Mouse (Mus musculus) heart, embryonic 16.5 days (tissue): ENCODE measurements around the gene Pigp. TPM values are rescaled to one million over a fixed set of nuclear protein-coding genes. Genes with fewer than 3 reads are reported as not detected.
"Not testable (repeated sequence)": the region's sequence is repeated elsewhere in the genome, so short reads cannot be mapped to it uniquely, and the experiment has no call there.

Source experiments
- ATAC-seq: fragments of 200-750 bp; cut with Nextera tagmentation; replicated peaks from 2 replicates; pipeline ENCODE4 v1.8.0; 2017; ENCODE audit warnings: moderate number of reproducible peaks; ENCODE audit not compliant: insufficient read depth, low FRiP score; ENCODE audit errors: extremely low read depth
- H3K27ac ChIP-seq: fragments of 300-500 bp; sonication (generic); 2 replicates; pipeline ENCODE4 v1.5.1; 2014; ENCODE audit warnings: mild to moderate bottlenecking, low read length, control low read depth, moderate library complexity
- H3K27me3 ChIP-seq: fragments of 300-500 bp; sonication (generic); 2 replicates; pipeline ENCODE4 v1.6.1; 2014; ENCODE audit warnings: low read length, mixed read lengths; ENCODE audit not compliant: control insufficient read depth, insufficient read depth
- H3K36me3 ChIP-seq: fragments of 300-500 bp; sonication (generic); 2 replicates; pipeline ENCODE4 v1.6.1; 2014; ENCODE audit not compliant: control insufficient read depth, insufficient read depth
- H3K4me1 ChIP-seq: fragments of 300-500 bp; sonication (generic); 2 replicates; pipeline ENCODE4 v1.6.1; 2014; ENCODE audit warnings: low read length, mixed read lengths; ENCODE audit not compliant: control insufficient read depth, insufficient read depth
- H3K4me2 ChIP-seq: fragments of 300-500 bp; sonication (generic); 2 replicates; pipeline ENCODE4 v1.6.1; 2014; ENCODE audit warnings: low read depth, mild to moderate bottlenecking, control low read depth, low read length
- H3K4me3 ChIP-seq: fragments of 300-500 bp; sonication (generic); 2 replicates; pipeline ENCODE4 v1.5.1; 2014; ENCODE audit warnings: mild to moderate bottlenecking, control low read depth, low read length
- H3K9ac ChIP-seq: fragments of 300-500 bp; sonication (generic); 2 replicates; pipeline ENCODE4 v1.6.1; 2014; ENCODE audit warnings: low read length, control low read depth
- H3K9me3 ChIP-seq: fragments of 300-500 bp; sonication (generic); replicated peaks from 2 replicates; pipeline ENCODE4 v1.6.1; 2016; ENCODE audit warnings: low read length; ENCODE audit not compliant: control insufficient read depth
- WGBS: fragments of 180-500 bp; shearing (Covaris S2); extraction: QIAGEN DNeasy Blood & Tissue Kit; methylation state at CpG from one replicate; pipeline ENCODE4 v1.1.7; 2014; 5-methylcytosine and 5-hydroxymethylcytosine counted together
- polyA plus RNA-seq: library from polyadenylated mRNA; unstranded; fragments of >200 nt; fragmentation: Nextera tagmentation; extraction: Ambion mirVana; gene quantifications from 2 replicates; pipeline ENCODE4 v1.2.1, GENCODE M21; 2015

The Pigp gene
- polyA plus RNA-seq, 1 experiment from 2014 or later: 119 TPM

DNA sequence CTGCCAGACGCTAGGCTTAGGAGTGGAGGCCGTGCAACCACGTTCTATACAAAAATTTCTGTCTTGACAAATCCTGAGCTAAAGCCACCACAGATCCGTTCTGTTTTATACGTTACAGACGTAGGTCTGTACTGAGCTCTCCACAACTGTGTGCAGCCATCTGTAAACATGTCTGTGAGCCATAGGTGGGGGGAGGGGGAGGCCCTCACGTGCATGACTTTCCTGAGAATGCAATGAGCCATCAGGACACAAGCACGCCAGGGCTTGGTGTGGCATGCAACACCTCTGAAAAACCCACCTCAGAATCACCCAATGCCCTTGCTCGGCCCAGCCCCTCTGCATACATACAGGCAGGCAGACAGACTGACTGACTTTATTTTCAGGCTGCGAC is 21.4 kb downstream of the Pigp start:
- H3K9me3 ChIP-seq: no peaks in the 10 kb centered on the region
- no peak overlapping the region for H3K9ac ChIP-seq
- 72% methylated on average over 10 of the region's 10 CpGs for WGBS
- H3K4me3 ChIP-seq: no peak overlapping the region
- ATAC-seq: no peak
- H3K4me2 ChIP-seq: no peak overlapping the region
- no peak overlapping the region for H3K27ac ChIP-seq
- H3K36me3 ChIP-seq: no peaks in the 10 kb centered on the region
- H3K4me1 ChIP-seq: peaks cover 7% of the 10 kb centered on the region
- no peaks in the 10 kb centered on the region for H3K27me3 ChIP-seq

DNA sequence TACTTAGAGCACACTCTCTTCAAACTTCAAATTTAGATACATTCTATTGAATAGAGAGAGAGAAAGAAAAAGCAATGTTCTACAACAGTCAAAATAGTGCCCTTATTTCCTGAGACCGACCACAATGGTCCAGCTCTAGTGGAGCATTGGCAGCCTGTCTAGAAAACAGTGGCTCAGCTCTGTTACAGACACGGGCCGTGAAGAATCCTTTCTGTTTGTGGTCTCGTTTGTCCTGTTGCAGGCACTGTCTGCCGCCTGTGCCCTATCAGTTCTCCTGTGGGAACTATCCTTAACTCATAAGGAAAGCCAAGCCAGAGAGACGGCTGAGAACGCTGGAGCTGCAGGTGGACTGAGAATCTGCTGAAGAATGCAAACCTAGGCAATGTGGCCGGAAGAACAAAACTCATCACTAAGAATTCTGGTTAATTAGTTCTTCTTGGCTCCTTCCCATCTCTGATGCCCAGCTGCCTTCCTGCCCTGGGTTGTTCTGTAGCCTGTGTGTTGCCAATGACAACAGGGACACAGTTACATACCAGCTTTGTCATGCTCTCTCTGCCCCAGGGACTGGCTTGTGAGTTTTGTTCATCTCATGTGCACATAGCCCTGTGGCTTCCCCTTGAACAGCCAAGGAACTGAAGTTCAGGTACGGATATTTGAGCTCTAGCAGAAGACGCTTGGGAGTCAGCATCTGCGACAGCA is 21.9 kb downstream of the Pigp start:
- H3K4me3 ChIP-seq: no peak overlapping the region
- ATAC-seq: no peak
- no peak overlapping the region for H3K4me2 ChIP-seq
- peaks cover 5% of the 10 kb centered on the region for H3K4me1 ChIP-seq
- H3K27me3 ChIP-seq: no peaks in the 10 kb centered on the region
- H3K9me3 ChIP-seq: no peaks in the 10 kb centered on the region
- no peak overlapping the region for H3K27ac ChIP-seq
- no peak overlapping the region for H3K9ac ChIP-seq
- WGBS: 64% methylated on average over 11 of the region's 11 CpGs
- H3K36me3 ChIP-seq: no peaks in the 10 kb centered on the region

GRCm38 (mm10) chr16:94348779-94349178 is 22.9 kb downstream of the Pigp start:
- H3K36me3 ChIP-seq: no peaks in the 10 kb centered on the region
- no peak overlapping the region for H3K4me2 ChIP-seq
- no peak overlapping the region for H3K4me3 ChIP-seq
- ATAC-seq: no peak
- H3K4me1 ChIP-seq: no peaks in the 10 kb centered on the region
- WGBS: 76% methylated on average over 2 of the region's 2 CpGs
- no peak overlapping the region for H3K27ac ChIP-seq
- no peaks in the 10 kb centered on the region for H3K9me3 ChIP-seq
- no peak overlapping the region for H3K9ac ChIP-seq
- H3K27me3 ChIP-seq: no peaks in the 10 kb centered on the region

DNA sequence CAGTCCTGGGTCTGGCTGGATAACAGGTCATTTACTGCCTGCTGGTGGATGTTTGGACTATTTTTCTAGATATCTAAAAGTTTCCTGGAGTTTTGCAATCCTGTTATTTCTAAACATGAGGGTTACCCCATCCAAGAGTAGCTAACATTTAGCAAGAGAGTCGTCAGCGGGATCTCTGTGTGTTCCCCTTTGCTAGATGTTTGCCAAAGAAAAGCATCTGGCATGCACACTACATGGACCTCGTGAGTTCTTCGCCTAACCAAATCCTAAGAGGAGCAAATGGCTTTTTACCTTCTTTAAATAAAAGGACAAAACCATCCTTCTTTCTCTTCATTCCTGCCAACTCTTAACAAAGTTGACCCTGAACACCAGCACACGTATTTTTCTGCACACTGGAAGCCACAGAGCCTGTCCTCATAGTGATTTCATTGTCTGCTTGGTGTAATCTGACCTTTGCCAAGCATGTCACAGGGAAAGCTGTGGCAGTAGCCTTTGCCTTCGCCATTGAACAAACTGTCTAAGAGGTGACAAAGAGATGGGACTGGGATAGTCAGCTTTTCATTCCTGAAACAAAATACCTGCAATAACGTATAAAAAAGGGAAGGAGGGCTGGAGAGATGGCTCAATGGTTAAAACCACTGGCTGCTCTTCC is 24.4 kb downstream of the Pigp start:
- ATAC-seq: no peak
- Histone ChIP-seq H3K36me3 (no peaks in the 10 kb centered on the region), H3K27me3 (no peaks in the 10 kb centered on the region), H3K4me2 (no peak overlapping the region), H3K9me3 (no peaks in the 10 kb centered on the region), H3K9ac (no peak overlapping the region), H3K27ac (no peak overlapping the region), H3K4me3 (no peak overlapping the region), H3K4me1 (no peaks in the 10 kb centered on the region)
- WGBS: 69% methylated on average over 7 of the region's 7 CpGs

DNA sequence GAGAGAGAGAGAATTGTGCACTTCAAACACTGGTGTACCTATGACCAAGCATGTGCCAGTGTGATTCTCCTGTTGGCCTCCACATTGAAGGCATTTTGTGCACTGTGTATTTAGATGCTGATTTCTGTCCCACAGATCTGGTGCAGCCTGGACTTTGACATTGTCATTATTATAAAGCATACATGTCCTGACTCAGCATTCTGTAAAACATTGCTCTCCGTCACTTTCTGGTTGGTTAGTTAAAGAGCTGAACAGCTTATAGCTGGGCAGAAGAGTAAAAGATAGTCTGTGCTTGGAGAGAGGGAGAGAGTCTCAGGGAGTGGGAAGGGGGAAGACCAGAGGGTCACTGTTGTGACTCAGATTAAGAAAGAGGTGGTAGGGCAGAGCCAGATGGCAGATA is 25.9 kb downstream of the Pigp start:
- Histone ChIP-seq H3K4me2 (no peak overlapping the region), H3K9me3 (no peaks in the 10 kb centered on the region), H3K27ac (no peak overlapping the region), H3K27me3 (no peaks in the 10 kb centered on the region), H3K4me3 (no peak overlapping the region), H3K4me1 (no peaks in the 10 kb centered on the region), H3K9ac (no peak overlapping the region), H3K36me3 (no peaks in the 10 kb centered on the region)
- no peak for ATAC-seq
- WGBS: 87% methylated on average over 1 of the region's 1 CpGs

DNA sequence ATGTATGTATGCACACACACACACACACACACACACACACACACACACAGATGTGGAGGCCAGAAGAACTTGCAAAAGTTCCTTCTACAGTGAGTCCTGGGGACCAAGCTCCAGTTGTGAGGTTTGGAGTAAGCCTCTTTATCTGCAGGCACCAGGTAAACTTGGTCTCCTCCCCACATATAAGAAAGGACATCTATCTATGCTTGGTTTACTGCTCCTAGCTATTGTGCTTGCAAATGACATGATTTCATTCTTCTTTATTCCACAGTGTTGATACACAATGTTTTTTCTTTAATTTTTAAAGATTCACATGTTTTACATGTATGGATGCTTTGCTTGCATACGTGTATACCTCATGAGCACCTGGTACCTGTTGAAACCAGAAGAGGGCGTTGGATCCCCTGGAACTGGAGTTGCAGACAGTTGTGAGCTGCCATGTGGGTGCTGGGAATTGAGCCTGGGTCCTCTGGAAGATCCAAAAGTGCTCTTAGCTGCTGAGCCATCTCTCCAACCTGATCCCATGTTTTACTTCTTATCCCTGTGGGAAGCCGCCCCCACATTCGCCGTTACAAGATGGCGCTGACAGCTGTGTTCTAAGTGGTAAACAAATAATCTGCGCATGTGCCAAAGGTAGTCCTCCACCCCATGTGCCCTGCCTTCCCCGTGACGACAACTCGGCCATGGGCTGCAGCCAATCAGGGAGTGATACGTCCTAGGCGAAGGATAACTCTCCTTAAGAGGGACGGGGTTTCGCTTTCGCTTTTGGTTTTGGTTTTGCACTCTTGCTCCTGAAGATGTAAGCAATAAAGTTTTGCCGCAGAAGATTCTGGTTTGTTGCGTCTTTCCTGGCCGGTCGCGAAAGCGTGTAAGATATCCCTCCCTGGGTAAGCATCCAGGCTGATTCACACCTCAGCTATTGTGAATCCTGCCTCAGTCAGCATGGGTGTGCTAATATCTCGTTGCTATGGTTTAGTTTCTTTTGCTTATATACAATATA is 32.2 kb downstream of the Pigp start:
- not testable (repeated sequence) for H3K36me3 ChIP-seq, H3K4me2 ChIP-seq, H3K9ac ChIP-seq, H3K4me3 ChIP-seq, H3K4me1 ChIP-seq, ATAC-seq, H3K27ac ChIP-seq, H3K9me3 ChIP-seq, H3K27me3 ChIP-seq
- 89% methylated on average over 18 of the region's 22 CpGs for WGBS

DNA sequence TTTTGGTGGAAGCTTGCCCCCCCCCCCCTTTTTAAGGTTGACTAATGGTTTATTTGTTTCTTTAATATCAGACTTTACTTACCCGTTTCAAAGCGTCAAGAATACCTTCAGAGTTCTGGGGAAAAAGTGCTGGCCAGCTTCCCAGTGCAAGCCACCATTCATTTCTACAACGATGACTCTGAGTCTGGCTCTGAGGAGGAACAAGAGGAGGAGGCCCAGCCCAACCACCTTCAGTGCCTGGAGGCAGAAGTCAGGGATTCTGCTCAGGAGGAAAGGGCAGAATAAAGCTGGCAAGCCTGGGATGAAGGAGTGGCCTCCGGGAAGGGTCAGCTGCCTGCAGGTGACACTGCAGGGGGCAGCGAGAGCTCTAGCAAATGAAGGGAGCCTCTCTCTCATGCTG is 36.0 kb downstream of the Pigp start:
- H3K9me3 ChIP-seq: no peaks in the 10 kb centered on the region
- H3K9ac ChIP-seq: no peak overlapping the region
- ATAC-seq: no peak
- H3K4me3 ChIP-seq: no peak overlapping the region
- H3K27me3 ChIP-seq: no peaks in the 10 kb centered on the region
- H3K36me3 ChIP-seq: no peaks in the 10 kb centered on the region
- no peaks in the 10 kb centered on the region for H3K4me1 ChIP-seq
- H3K27ac ChIP-seq: no peak overlapping the region
- WGBS: 35% methylated on average over 5 of the region's 5 CpGs
- H3K4me2 ChIP-seq: no peak overlapping the region

DNA sequence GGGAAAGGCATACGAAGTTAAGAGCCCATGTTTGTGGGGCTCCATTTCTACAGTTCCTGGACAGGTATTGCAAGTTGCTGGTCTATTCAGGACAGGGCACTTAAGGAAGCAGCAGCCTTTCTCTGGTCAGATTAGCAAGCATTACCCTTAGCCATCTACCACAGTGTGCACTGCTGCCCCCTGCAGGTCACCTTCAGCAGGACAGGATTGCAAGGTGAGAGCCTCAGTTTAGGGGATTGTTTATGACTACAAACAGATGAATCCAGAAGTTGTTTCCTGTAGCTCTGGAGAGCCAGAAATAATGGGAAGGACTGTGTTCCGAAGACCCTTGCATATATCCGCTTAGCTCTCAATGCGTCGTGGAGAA is 39.8 kb downstream of the Pigp start:
- Histone ChIP-seq H3K27me3 (no peaks in the 10 kb centered on the region; the same call in 1 of the 2 replicates), H3K4me1 (peaks cover 5% of the 10 kb centered on the region), H3K36me3 (no peaks in the 10 kb centered on the region), H3K4me3 (no peak overlapping the region), H3K27ac (no peak overlapping the region), H3K4me2 (no peak overlapping the region), H3K9ac (no peak overlapping the region), H3K9me3 (no peaks in the 10 kb centered on the region)
- WGBS: 65% methylated on average over 5 of the region's 5 CpGs
- ATAC-seq: no peak
